Mouse (Mus musculus) hindbrain, embryonic 16.5 days (tissue): ENCODE data around the gene Tgfbr3. TPM values are rescaled to one million over a fixed set of nuclear protein-coding genes. Genes with fewer than 3 reads are reported as not detected.
"Not testable (repeated sequence)": the region's sequence is repeated elsewhere in the genome, so short reads cannot be mapped to it uniquely, and the experiment has no call there.

Experiments
- ATAC-seq: fragments of 200-750 bp; cut with Nextera tagmentation; 2 replicates; pipeline ENCODE4 v1.8.0; 2017; ENCODE audit warnings: moderate TSS enrichment, moderate library complexity
- H3K27ac ChIP-seq: fragments of 300-500 bp; sonication (generic); 2 replicates; pipeline ENCODE4 v1.5.1; 2014; ENCODE audit warnings: low read depth, mild to moderate bottlenecking, control low read depth, low read length, moderate library complexity
- H3K27me3 ChIP-seq: fragments of 300-500 bp; sonication (generic); replicated peaks from 2 replicates; pipeline ENCODE4 v1.6.1; 2014; ENCODE audit warnings: low read length; ENCODE audit not compliant: control insufficient read depth, insufficient read depth
- H3K36me3 ChIP-seq: fragments of 300-500 bp; sonication (generic); 2 replicates; pipeline ENCODE4 v1.6.1; 2014; ENCODE audit warnings: mild to moderate bottlenecking, low read length, moderate library complexity, mixed read lengths; ENCODE audit not compliant: control insufficient read depth, insufficient read depth
- H3K4me1 ChIP-seq: fragments of 300-500 bp; sonication (generic); 2 replicates; pipeline ENCODE4 v1.6.1; 2014; ENCODE audit warnings: low read depth, low read length; ENCODE audit not compliant: control insufficient read depth, insufficient read depth
- H3K4me2 ChIP-seq: fragments of 300-500 bp; sonication (generic); 2 replicates; pipeline ENCODE4 v1.6.1; 2014; ENCODE audit warnings: mild to moderate bottlenecking, low read length, control low read depth, moderate library complexity
- H3K4me3 ChIP-seq: fragments of 300-500 bp; sonication (generic); 2 replicates; pipeline ENCODE4 v1.5.1; 2014; ENCODE audit warnings: mild to moderate bottlenecking, low read length, control low read depth, moderate library complexity
- H3K9ac ChIP-seq: fragments of 300-500 bp; sonication (generic); 2 replicates; pipeline ENCODE4 v1.6.1; 2014; ENCODE audit warnings: low read depth, mild to moderate bottlenecking, control low read depth, low read length, moderate library complexity
- H3K9me3 ChIP-seq: fragments of 300-500 bp; sonication (generic); 2 replicates; pipeline ENCODE4 v1.6.1; 2014; ENCODE audit warnings: mild to moderate bottlenecking, low read length, moderate library complexity; ENCODE audit not compliant: control insufficient read depth
- WGBS: fragments of 180-500 bp; shearing (Covaris S2); extraction: QIAGEN DNeasy Blood & Tissue Kit; methylation state at CpG from one replicate; pipeline ENCODE4 v1.1.7; 2014; 5-methylcytosine and 5-hydroxymethylcytosine counted together
- polyA plus RNA-seq: library from polyadenylated mRNA; unstranded; fragments of >200 nt; fragmentation: Nextera tagmentation; extraction: Ambion mirVana; gene quantifications from 2 replicates; pipeline ENCODE4 v1.2.1, GENCODE M21; 2015

The Tgfbr3 gene
- polyA plus RNA-seq, 1 experiment from 2014 or later: 5.9 TPM

DNA sequence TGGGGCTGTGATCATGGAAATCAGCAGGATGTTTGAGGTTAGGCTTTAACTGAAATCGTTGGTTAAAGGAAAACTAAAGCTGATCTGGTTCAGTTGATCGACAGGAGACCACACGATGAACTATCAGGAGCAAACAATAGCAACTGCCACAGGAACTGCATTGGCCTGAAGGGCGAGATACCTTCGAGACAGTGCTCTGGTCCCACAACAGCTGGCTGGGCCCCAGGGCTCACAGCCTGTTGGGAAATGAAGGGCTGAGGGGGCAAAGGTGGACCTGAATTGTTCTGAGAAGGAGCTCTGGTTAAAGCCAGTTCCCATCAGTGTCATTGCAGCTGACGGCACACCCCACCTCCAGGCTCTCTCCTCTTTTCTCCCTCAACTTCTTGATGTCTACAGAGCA lies 52.5 kb downstream of the Tgfbr3 start:
- no peak for ATAC-seq
- Histone ChIP-seq H3K4me3 (no peak overlapping the region), H3K9me3 (no peaks in the 10 kb centered on the region), H3K9ac (no peak overlapping the region), H3K27me3 (no peaks in the 10 kb centered on the region; the same call in 1 of the 2 replicates), H3K4me2 (no peak overlapping the region), H3K36me3 (no peaks in the 10 kb centered on the region), H3K4me1 (no peaks in the 10 kb centered on the region), H3K27ac (no peak overlapping the region)
- 71% methylated on average over 6 of the region's 6 CpGs for WGBS

GRCm38 (mm10) chr5:107236039-107236438 lies 53.4 kb downstream of the Tgfbr3 start:
- Histone ChIP-seq H3K4me1 (no peaks in the 10 kb centered on the region), H3K36me3 (no peaks in the 10 kb centered on the region), H3K9ac (no peak overlapping the region), H3K27ac (no peak overlapping the region), H3K4me2 (no peak overlapping the region), H3K27me3 (no peaks in the 10 kb centered on the region; the same call in 1 of the 2 replicates), H3K4me3 (no peak overlapping the region), H3K9me3 (no peaks in the 10 kb centered on the region)
- WGBS: 74% methylated on average over 5 of the region's 5 CpGs
- ATAC-seq: no peak

DNA sequence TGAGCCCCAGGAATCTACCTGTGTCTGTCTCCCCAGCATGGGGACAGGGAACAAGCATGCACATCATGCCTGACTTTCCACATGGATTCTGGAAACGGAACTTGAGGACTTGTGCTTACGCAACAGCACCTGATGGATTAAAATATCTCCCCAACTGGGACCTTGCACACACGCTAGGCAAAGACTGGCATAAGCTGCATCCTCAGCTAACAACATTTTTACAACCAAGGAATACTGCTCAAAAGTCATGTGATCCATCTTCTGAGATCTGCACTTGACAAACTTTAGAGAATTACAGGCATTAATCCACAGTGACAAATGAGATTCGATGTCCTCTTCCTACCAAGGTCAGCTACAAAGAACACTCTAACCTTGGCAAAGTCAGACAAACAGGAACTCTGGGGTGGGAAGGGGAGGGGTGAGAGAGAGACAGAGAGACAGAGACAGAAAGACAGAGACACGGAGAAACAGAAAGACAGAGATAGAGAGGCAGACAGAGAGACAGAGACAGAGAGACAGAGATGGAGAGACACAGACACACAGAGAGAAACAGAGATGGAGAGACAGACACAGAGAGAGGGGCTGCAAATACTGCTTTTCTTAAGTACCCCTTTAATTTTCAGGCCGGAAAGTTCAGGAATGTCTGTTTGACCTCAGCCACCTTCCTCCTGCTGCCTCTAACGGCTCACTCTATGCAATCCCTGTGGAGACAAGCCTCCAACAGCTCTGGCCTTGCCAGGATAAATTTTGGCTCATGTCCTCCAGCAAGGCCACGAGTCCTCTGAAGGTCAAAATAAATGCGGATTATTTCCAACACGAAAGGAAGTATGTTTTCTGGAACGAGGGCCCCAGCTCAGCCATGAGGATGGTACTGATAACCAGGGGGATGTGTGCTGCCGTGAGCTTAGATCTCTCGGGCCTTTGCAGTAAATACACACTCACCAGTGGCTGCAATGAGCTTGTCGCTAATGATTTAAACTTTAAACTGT lies 55.8 kb downstream of the Tgfbr3 start:
- H3K27me3 ChIP-seq: no peaks in the 10 kb centered on the region
- no peaks in the 10 kb centered on the region for H3K36me3 ChIP-seq
- H3K27ac ChIP-seq: no peak overlapping the region
- 77% methylated on average over 14 of the region's 14 CpGs for WGBS
- H3K9ac ChIP-seq: no peak overlapping the region
- no peak for ATAC-seq
- H3K4me2 ChIP-seq: no peak overlapping the region
- H3K4me3 ChIP-seq: no peak overlapping the region
- no peaks in the 10 kb centered on the region for H3K9me3 ChIP-seq
- no peaks in the 10 kb centered on the region for H3K4me1 ChIP-seq

- no peak overlapping the region for H3K27ac ChIP-seq
- H3K36me3 ChIP-seq: no peaks in the 10 kb centered on the region
- no peak for ATAC-seq
- no peaks in the 10 kb centered on the region for H3K9me3 ChIP-seq
- no peaks in the 10 kb centered on the region for H3K4me1 ChIP-seq
- no peaks in the 10 kb centered on the region for H3K27me3 ChIP-seq
- no peak overlapping the region for H3K9ac ChIP-seq
- WGBS: 86% methylated on average over 6 of the region's 6 CpGs
- no peak overlapping the region for H3K4me2 ChIP-seq
- H3K4me3 ChIP-seq: no peak overlapping the region
Observed at GRCm38 (mm10) chr5:107230189-107230588, 59.2 kb downstream of the Tgfbr3 start.

DNA sequence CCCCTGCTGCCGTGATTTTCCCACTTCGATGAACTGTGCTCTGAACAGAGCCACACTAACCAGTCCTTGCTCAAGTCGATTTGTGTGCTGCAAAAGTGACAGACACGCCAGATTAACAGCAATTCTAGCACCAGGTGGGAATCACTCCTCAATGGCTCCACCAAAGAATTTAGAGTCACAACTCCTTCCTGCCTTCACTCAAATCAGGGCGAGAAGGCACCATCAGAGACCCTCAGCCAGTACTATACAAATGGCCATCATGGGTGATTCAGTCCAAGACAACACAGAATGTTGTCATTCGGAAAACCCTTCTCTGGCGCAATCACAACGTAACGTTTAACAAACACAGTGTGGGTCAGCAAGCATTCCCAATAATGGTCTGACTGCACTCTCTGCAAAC lies 60.4 kb downstream of the Tgfbr3 start:
- H3K4me2 ChIP-seq: no peak overlapping the region
- H3K9me3 ChIP-seq: no peaks in the 10 kb centered on the region
- no peak overlapping the region for H3K9ac ChIP-seq
- H3K36me3 ChIP-seq: no peaks in the 10 kb centered on the region
- no peak overlapping the region for H3K27ac ChIP-seq
- H3K27me3 ChIP-seq: no peaks in the 10 kb centered on the region
- H3K4me1 ChIP-seq: no peaks in the 10 kb centered on the region
- no peak for ATAC-seq
- WGBS: 78% methylated on average over 9 of the region's 9 CpGs
- H3K4me3 ChIP-seq: no peak overlapping the region

GRCm38 (mm10) chr5:107227580-107227979 lies 61.8 kb downstream of the Tgfbr3 start:
- ATAC-seq: no peak
- no peak overlapping the region for H3K4me3 ChIP-seq
- peaks cover under 1% of the 10 kb centered on the region; the same call in 1 of the 2 replicates for H3K4me1 ChIP-seq
- H3K4me2 ChIP-seq: no peak overlapping the region
- no peaks in the 10 kb centered on the region for H3K27me3 ChIP-seq
- H3K9me3 ChIP-seq: no peaks in the 10 kb centered on the region
- no peaks in the 10 kb centered on the region for H3K36me3 ChIP-seq
- no peak overlapping the region for H3K27ac ChIP-seq
- H3K9ac ChIP-seq: no peak overlapping the region

- H3K9ac ChIP-seq: no peak overlapping the region
- H3K4me1 ChIP-seq: peaks cover 9% of the 10 kb centered on the region; the same call in 1 of the 2 replicates
- 84% methylated on average over 7 of the region's 7 CpGs for WGBS
- H3K4me3 ChIP-seq: no peak overlapping the region
- ATAC-seq: no peak
- no peaks in the 10 kb centered on the region for H3K9me3 ChIP-seq
- no peak overlapping the region for H3K27ac ChIP-seq
- H3K36me3 ChIP-seq: no peaks in the 10 kb centered on the region
- no peaks in the 10 kb centered on the region for H3K27me3 ChIP-seq
- no peak overlapping the region for H3K4me2 ChIP-seq
Observed at GRCm38 (mm10) chr5:107224820-107225417, 64.5 kb downstream of the Tgfbr3 start.

DNA sequence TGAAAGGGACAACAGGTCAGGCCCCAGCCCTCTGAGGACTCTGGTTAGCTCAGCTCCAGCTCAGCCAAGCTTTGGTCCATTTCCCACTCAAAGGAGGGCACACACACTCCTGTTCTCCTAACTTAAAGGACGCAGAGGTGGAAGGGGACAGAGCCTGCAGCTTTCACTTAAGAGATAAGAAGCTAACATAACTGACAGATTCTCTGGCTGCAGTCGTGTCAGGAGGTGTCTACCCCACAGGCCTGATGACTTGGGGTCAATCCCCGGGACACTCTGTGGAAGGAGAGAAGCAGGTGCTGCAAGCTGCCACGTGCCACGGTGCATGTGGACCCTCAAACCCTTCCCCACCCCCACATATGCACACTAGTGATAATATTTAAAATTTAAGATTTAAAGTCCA lies 65.3 kb downstream of the Tgfbr3 start:
- Histone ChIP-seq H3K36me3 (no peaks in the 10 kb centered on the region), H3K9me3 (no peaks in the 10 kb centered on the region), H3K27ac (no peak overlapping the region), H3K4me2 (no peak overlapping the region), H3K4me3 (no peak overlapping the region), H3K9ac (no peak overlapping the region), H3K4me1 (peaks cover 9% of the 10 kb centered on the region; the same call in 1 of the 2 replicates), H3K27me3 (no peaks in the 10 kb centered on the region)
- 69% methylated on average over 5 of the region's 5 CpGs for WGBS
- no peak for ATAC-seq

- 85% methylated on average over 2 of the region's 2 CpGs for WGBS
- not testable (repeated sequence) for H3K36me3 ChIP-seq, H3K27me3 ChIP-seq, ATAC-seq, H3K27ac ChIP-seq, H3K9ac ChIP-seq, H3K9me3 ChIP-seq, H3K4me2 ChIP-seq, H3K4me1 ChIP-seq, H3K4me3 ChIP-seq
Observed at GRCm38 (mm10) chr5:107223483-107223882, 65.9 kb downstream of the Tgfbr3 start.
